Mouse (Mus musculus) stomach, embryonic 16.5 days (tissue): ENCODE results near the gene Fam186b. TPM values are rescaled to one million over a fixed set of nuclear protein-coding genes. Genes with fewer than 3 reads are reported as not detected.

Experiments used
- ATAC-seq: fragments of 200-750 bp; cut with Nextera tagmentation; 2 replicates; pipeline ENCODE4 v1.8.0; 2017; ENCODE audit warnings: moderate number of reproducible peaks, moderate TSS enrichment; ENCODE audit not compliant: insufficient read depth, low FRiP score
- H3K27ac ChIP-seq: fragments of 300-500 bp; sonication (generic); 2 replicates; pipeline ENCODE4 v1.5.1; 2014; ENCODE audit warnings: low read length
- H3K27me3 ChIP-seq: fragments of 300-500 bp; sonication (generic); 2 replicates; pipeline ENCODE4 v1.6.1; 2014; ENCODE audit warnings: low read length, control low read depth, mixed read lengths; ENCODE audit not compliant: control insufficient read depth, insufficient read depth
- H3K36me3 ChIP-seq: fragments of 300-500 bp; sonication (generic); 2 replicates; pipeline ENCODE4 v1.6.1; 2014; ENCODE audit warnings: low read length; ENCODE audit not compliant: control insufficient read depth, insufficient read depth
- H3K4me1 ChIP-seq: fragments of 300-500 bp; sonication (generic); 2 replicates; pipeline ENCODE4 v1.6.1; 2014; ENCODE audit warnings: low read length, control low read depth, mixed read lengths; ENCODE audit not compliant: control insufficient read depth, insufficient read depth
- H3K4me2 ChIP-seq: fragments of 300-500 bp; sonication (generic); 2 replicates; pipeline ENCODE4 v1.6.1; 2014; ENCODE audit warnings: low read depth, low read length, mixed read lengths
- H3K4me3 ChIP-seq: fragments of 300-500 bp; sonication (generic); replicated peaks from 2 replicates; pipeline ENCODE4 v1.5.1; 2014; ENCODE audit warnings: mild to moderate bottlenecking, low read length
- H3K9ac ChIP-seq: fragments of 300-500 bp; sonication (generic); 2 replicates; pipeline ENCODE4 v1.6.1; 2014; ENCODE audit warnings: low read length
- H3K9me3 ChIP-seq: fragments of 300-500 bp; sonication (generic); replicated peaks from 2 replicates; pipeline ENCODE4 v1.6.1; 2016; ENCODE audit warnings: low read length, control low read depth; ENCODE audit not compliant: control insufficient read depth
- WGBS: fragments of 180-500 bp; shearing (Covaris S2); extraction: QIAGEN DNeasy Blood & Tissue Kit; methylation state at CpG from one replicate; pipeline ENCODE4 v1.1.7; 2014; 5-methylcytosine and 5-hydroxymethylcytosine counted together
- polyA plus RNA-seq: library from polyadenylated mRNA; unstranded; fragments of >200 nt; fragmentation: Nextera tagmentation; extraction: Ambion mirVana; gene quantifications from 2 replicates; pipeline ENCODE4 v1.2.1, GENCODE M21; 2015

Fam186b gene
- polyA plus RNA-seq, 1 experiment from 2014 or later: 0.06 TPM

DNA sequence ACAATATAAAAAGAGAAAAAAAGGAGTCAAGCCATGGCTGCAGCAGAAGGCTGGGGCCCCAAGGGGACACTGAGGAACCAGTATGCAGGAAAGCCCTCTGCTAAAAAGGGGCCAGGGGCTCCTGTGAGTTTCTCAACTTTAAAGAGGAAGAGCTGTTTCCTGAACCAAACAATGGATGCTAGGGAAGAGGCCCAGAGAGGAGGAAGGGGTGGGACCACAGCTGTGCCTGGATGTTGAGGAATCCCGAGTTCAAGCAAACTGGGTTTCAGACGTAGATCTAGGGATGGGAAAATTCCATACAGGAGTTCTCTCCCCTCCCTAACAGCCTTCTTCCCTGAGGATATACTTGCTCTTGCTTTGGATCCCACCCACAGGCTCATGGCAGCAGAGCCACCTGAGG is 30.7 kb upstream of the Fam186b start:
- peaks cover 14% of the 10 kb centered on the region for H3K36me3 ChIP-seq
- H3K27me3 ChIP-seq: no peaks in the 10 kb centered on the region
- 0 out of 2 replicates have a peak overlapping the region, but pooled peaks have one; percentile 9 for H3K27ac ChIP-seq
- no peak overlapping the region for H3K4me2 ChIP-seq
- H3K9ac ChIP-seq: no peak overlapping the region
- 35% methylated on average over 2 of the region's 2 CpGs for WGBS
- H3K9me3 ChIP-seq: no peaks in the 10 kb centered on the region
- no peak overlapping the region for H3K4me3 ChIP-seq
- ATAC-seq: no peak
- H3K4me1 ChIP-seq: no peaks in the 10 kb centered on the region; the same call in 1 of the 2 replicates

DNA sequence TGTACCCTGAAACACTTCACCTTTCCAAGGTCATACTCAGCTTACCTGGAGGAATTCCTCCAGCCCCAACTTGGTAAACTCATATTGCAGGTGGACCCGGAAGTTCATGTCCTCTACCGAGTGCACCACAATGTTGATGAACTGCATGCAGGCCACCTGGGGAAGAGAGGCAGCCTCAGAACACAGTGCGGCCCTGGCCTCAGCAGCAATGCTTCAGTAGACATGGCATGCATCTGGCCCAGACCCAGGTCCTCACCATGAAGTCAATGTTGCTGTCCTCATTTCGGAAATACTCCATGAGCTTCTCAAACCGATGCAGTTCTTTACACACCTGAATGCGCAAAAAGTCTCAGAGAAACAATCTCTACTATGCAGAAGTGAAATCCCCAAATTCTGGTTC is 29.9 kb upstream of the Fam186b start:
- Histone ChIP-seq H3K27me3 (no peaks in the 10 kb centered on the region), H3K9ac (no peak overlapping the region), H3K4me2 (no peak overlapping the region), H3K27ac (no peak overlapping the region), H3K9me3 (no peaks in the 10 kb centered on the region), H3K4me3 (no peak overlapping the region), H3K36me3 (peaks cover 14% of the 10 kb centered on the region), H3K4me1 (no peaks in the 10 kb centered on the region)
- no peak for ATAC-seq
- 89% methylated on average over 6 of the region's 6 CpGs for WGBS

DNA sequence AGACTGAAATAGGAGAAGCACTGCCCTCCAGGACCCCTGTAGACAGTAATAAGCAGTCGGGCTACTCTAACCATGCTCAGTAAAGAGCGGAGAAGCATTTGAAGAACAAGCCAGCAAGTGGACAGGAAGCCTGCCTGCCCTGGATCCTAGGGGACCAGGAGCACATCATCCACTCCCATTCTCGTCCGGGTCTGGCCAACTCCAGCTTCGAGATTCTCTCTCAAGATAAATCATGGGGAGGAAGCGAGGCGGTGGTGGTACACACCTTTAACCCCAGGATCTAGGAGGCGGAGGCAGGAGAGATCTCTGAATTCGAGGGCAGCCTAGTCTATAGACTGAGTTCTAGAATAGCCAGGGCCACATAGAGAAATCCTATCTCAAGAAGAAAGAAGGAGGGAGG is 28.5 kb upstream of the Fam186b start:
- no peak overlapping the region for H3K4me2 ChIP-seq
- no peak overlapping the region for H3K4me3 ChIP-seq
- no peak overlapping the region for H3K27ac ChIP-seq
- ATAC-seq: no peak
- H3K27me3 ChIP-seq: no peaks in the 10 kb centered on the region
- no peaks in the 10 kb centered on the region for H3K9me3 ChIP-seq
- no peaks in the 10 kb centered on the region for H3K4me1 ChIP-seq
- H3K9ac ChIP-seq: no peak overlapping the region
- H3K36me3 ChIP-seq: peaks cover 14% of the 10 kb centered on the region
- 82% methylated on average over 9 of the region's 9 CpGs for WGBS

- H3K9me3 ChIP-seq: no peaks in the 10 kb centered on the region
- no peaks in the 10 kb centered on the region for H3K27me3 ChIP-seq
- H3K4me1 ChIP-seq: peaks cover 4% of the 10 kb centered on the region; the same call in 1 of the 2 replicates
- 81% methylated on average over 9 of the region's 9 CpGs for WGBS
- peaks cover 10% of the 10 kb centered on the region; the same call in 1 of the 2 replicates for H3K36me3 ChIP-seq
- H3K4me2 ChIP-seq: no peak overlapping the region
- H3K9ac ChIP-seq: no peak overlapping the region
- H3K4me3 ChIP-seq: no peak overlapping the region
- H3K27ac ChIP-seq: no peak overlapping the region; the same call in 1 of the 2 replicates
- no peak for ATAC-seq
These were observed 25.3 kb upstream of the Fam186b start for GRCm38 (mm10) chr15:99320978-99321377.

DNA sequence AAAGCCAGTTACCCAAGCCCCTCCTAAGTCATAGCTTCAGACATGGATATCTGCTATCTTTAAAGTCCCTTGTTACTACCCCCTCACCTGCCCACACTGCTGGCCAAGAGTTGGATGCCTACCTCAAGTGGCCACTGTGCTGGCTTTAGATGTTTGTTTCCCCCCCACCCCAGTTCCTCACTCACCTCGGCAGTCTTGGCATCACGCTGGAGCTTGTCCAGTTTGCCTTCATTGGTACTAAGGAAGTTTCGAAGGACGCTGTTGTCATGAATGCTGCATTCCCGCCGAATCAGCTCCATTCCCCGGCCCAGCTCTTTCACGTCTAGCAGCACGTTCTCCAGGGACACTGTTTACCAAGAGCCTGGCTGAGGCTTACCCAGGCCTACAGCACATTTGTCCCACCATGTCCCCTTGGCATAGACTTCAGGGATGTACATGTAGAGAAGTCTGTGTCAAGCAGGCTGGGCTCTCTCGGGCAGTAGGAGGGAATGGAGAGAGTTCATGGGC is 24.5 kb upstream of the Fam186b start:
- WGBS: 76% methylated on average over 10 of the region's 10 CpGs
- ATAC-seq: no peak
- Histone ChIP-seq H3K4me1 (peaks cover 4% of the 10 kb centered on the region; the same call in 1 of the 2 replicates), H3K36me3 (peaks cover 10% of the 10 kb centered on the region; the same call in 1 of the 2 replicates), H3K9me3 (no peaks in the 10 kb centered on the region), H3K9ac (peak overlapping the region; percentile 8; the same call in 1 of the 2 replicates), H3K27ac (peak overlapping the region; percentile 58), H3K4me3 (no peak overlapping the region), H3K27me3 (no peaks in the 10 kb centered on the region), H3K4me2 (no peak overlapping the region)

DNA sequence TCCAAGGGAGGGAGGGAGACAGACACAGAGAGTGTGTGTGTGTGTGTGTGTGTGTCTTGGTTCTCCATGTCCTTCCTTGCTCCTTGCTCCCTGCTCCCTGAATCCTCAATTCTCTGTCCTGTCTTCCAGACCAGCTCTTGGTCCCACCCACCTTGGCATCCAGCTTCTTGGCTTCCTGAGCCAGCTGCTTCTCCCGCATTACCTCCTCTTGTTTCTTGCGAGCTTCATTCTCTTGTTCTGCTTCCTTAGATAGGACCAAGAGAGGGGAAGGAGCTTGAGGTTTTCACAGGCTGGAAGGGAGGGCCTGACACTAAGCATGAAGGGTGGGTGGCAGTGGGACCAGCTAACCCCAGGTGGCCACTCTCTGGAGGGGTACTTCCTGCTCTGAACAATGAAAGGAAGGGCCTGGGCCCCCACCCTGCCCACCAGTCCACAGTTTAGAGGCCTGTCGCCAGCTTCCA is 23.8 kb upstream of the Fam186b start:
- Histone ChIP-seq H3K27ac (peak overlapping the region; percentile 58), H3K27me3 (no peaks in the 10 kb centered on the region), H3K4me2 (no peak overlapping the region), H3K9me3 (no peaks in the 10 kb centered on the region), H3K4me3 (no peak overlapping the region), H3K4me1 (peaks cover 4% of the 10 kb centered on the region; the same call in 1 of the 2 replicates), H3K36me3 (peaks cover 10% of the 10 kb centered on the region; the same call in 1 of the 2 replicates), H3K9ac (peak overlapping the region; percentile 2; the same call in 1 of the 2 replicates)
- ATAC-seq: no peak
- 63% methylated on average over 3 of the region's 3 CpGs for WGBS

DNA sequence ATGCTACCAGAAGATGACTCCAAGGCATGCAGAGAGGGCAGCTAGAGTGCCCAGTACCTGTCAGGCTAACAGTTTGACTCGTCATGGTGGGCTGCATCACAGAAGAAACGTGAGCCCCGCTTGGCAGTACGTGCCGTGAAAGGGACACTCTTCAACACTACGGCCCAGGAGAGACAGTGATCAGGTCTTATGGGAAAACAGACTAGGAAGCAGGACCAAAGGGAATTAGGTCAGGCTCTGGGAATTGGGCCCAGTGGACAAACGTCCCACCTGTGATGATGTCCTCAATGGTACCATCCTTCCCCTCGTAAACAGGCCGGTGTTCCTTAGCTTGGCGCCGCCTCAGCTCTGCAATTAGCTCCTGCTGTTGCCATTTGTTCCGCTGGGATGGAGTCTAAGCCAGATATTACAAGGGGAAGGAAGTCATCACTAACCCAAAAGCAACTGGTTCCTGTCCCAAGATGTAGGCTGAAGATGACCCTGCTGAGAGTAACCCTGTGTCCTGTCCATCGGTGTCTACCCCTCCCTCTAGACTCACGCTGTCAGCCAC is 23.2 kb upstream of the Fam186b start:
- Histone ChIP-seq H3K9ac (no peak overlapping the region), H3K36me3 (peaks cover 10% of the 10 kb centered on the region; the same call in 1 of the 2 replicates), H3K4me3 (no peak overlapping the region), H3K27me3 (no peaks in the 10 kb centered on the region), H3K9me3 (no peaks in the 10 kb centered on the region), H3K27ac (peak overlapping the region; percentile 58), H3K4me2 (no peak overlapping the region), H3K4me1 (peaks cover 4% of the 10 kb centered on the region; the same call in 1 of the 2 replicates)
- 83% methylated on average over 14 of the region's 14 CpGs for WGBS
- no peak for ATAC-seq

- H3K4me3 ChIP-seq: no peak overlapping the region
- 87% methylated on average over 6 of the region's 6 CpGs for WGBS
- no peaks in the 10 kb centered on the region for H3K27me3 ChIP-seq
- H3K4me2 ChIP-seq: no peak overlapping the region
- H3K27ac ChIP-seq: peak overlapping the region; percentile 63
- H3K9ac ChIP-seq: no peak overlapping the region; the same call in 1 of the 2 replicates
- H3K36me3 ChIP-seq: peaks cover 9% of the 10 kb centered on the region; the same call in 1 of the 2 replicates
- peaks cover 4% of the 10 kb centered on the region; the same call in 1 of the 2 replicates for H3K4me1 ChIP-seq
- ATAC-seq: no peak
- no peaks in the 10 kb centered on the region for H3K9me3 ChIP-seq
These were observed 22.4 kb upstream of the Fam186b start for GRCm38 (mm10) chr15:99318071-99318470.

DNA sequence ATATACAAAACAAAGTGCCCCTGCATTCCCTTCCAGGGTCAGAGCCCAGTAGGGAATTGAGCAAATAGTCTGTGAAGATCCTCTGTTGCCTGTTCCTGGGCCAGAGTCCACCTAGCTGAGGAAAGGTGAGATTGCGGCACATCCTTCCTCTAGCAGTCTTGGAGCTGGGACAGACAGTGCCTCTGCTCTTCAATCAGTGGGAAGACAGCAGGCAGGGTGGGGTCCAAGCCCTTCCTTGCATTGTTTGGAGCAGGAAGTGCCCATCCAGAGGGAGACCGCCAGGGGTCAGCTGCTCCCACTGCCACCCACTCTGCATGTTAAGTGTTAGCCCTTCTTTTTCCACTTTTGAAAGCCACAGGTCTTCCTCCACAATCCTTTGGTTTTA is 21.6 kb upstream of the Fam186b start:
- WGBS: 58% methylated on average over 2 of the region's 2 CpGs

More for the DNA sequence above, 21.6 kb upstream of the Fam186b start:
- Histone ChIP-seq H3K4me2 (no peak overlapping the region), H3K9ac (0 out of 2 replicates have a peak overlapping the region, but pooled peaks have one; percentile 22), H3K4me3 (no peak overlapping the region), H3K27ac (peak overlapping the region; percentile 63), H3K9me3 (no peaks in the 10 kb centered on the region), H3K36me3 (peaks cover 6% of the 10 kb centered on the region; the same call in 1 of the 2 replicates), H3K4me1 (peaks cover 4% of the 10 kb centered on the region; the same call in 1 of the 2 replicates), H3K27me3 (no peaks in the 10 kb centered on the region)
- ATAC-seq: peak; percentile 21; the same call in 1 of the 2 replicates
